Mouse (Mus musculus) limb, embryonic 15.5 days (tissue): ENCODE data around the gene Olfr974. TPM values are rescaled to one million over a fixed set of nuclear protein-coding genes. Genes with fewer than 3 reads are reported as not detected.

Source experiments
- polyA plus RNA-seq: library from polyadenylated mRNA; unstranded; fragments of >200 nt; fragmentation: Nextera tagmentation; extraction: Ambion mirVana; gene quantifications from 2 replicates; pipeline ENCODE4 v1.2.1, GENCODE M21; 2015

Olfr974 gene
- polyA plus RNA-seq, 1 experiment from 2014 or later, result not detected

Other genes starting within 250 kb of the Olfr974 start
- gene Olfr149, start 230.4 kb upstream of the Olfr974 start, polyA plus RNA-seq, result not detected in 2 replicates
- not detected in 2 replicates for gene Olfr965, start 226.1 kb upstream of the Olfr974 start, polyA plus RNA-seq
- gene Olfr150, start 206.5 kb upstream of the Olfr974 start, polyA plus RNA-seq, result not detected in 2 replicates
- gene Olfr967, start 191.3 kb upstream of the Olfr974 start, polyA plus RNA-seq, result not detected in 2 replicates
- not detected in 2 replicates for gene Olfr968, start 154.2 kb upstream of the Olfr974 start, polyA plus RNA-seq
- not detected in 2 replicates for gene Olfr969, start 146.6 kb upstream of the Olfr974 start, polyA plus RNA-seq
- not detected in 2 replicates for gene Olfr970, start 128.6 kb upstream of the Olfr974 start, polyA plus RNA-seq
- gene Olfr971, start 100.6 kb upstream of the Olfr974 start, polyA plus RNA-seq, result not detected in 2 replicates
- gene Olfr972, start 71.1 kb upstream of the Olfr974 start, polyA plus RNA-seq, result not detected in 2 replicates
- not detected in 2 replicates for gene Olfr229, start 30.2 kb upstream of the Olfr974 start, polyA plus RNA-seq
- not detected in 2 replicates for gene Olfr975, start 14.5 kb downstream of the Olfr974 start, polyA plus RNA-seq
- not detected in 2 replicates for gene Olfr976, start 23.6 kb downstream of the Olfr974 start, polyA plus RNA-seq
- not detected in 2 replicates for gene Olfr978, start 54.6 kb downstream of the Olfr974 start, polyA plus RNA-seq
- not detected in 2 replicates for gene Olfr979, start 66.0 kb downstream of the Olfr974 start, polyA plus RNA-seq
- gene Olfr980, start 72.1 kb downstream of the Olfr974 start, polyA plus RNA-seq, result not detected in 2 replicates
- gene Olfr981, start 84.0 kb downstream of the Olfr974 start, polyA plus RNA-seq, result not detected in 2 replicates
- gene Olfr982, start 136.3 kb downstream of the Olfr974 start, polyA plus RNA-seq, result not detected in 2 replicates
- not detected in 2 replicates for gene Olfr983, start 156.1 kb downstream of the Olfr974 start, polyA plus RNA-seq
- gene Olfr984, start 176.7 kb downstream of the Olfr974 start, polyA plus RNA-seq, result not detected in 2 replicates
- not detected in 2 replicates for gene Olfr985, start 192.7 kb downstream of the Olfr974 start, polyA plus RNA-seq
- gene Tmem225, start 210.6 kb downstream of the Olfr974 start, polyA plus RNA-seq, result not detected in 2 replicates
- gene Olfr986, start 243.4 kb downstream of the Olfr974 start, polyA plus RNA-seq, result not detected in 2 replicates